Mouse (Mus musculus): ENCODE data around the gene Timp3.

The Timp3 gene

DNA sequence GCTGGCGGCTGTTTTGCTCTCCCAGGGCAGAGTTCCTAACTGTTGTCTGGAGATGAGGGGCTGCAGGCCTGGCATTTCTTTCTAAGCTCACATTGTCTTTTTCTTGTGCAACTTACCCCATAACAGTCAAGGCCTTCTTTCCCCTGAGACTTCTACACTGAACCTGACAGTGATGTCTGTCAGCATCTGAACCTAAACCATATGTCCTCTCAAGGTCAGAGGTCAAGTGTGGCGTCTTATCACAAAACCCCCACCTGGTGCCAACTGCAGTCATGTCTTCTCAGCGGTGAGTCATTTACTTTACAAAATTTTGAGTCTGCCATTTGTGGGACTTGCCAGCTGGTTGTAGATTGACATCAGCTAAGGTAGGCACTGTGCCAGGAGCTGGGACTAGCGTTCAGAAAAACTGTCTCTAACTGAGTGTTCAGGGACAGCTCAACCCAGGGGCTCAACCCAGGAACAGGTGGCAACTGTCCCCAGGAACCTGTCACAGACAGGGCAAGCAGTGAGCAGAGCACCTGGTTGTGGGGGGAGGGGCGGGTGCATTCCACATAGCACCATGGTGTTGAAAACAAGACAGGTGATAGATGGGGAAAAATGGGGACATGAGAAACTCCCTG lies 87.8 kb downstream of the Timp3 start:
- no peak for DNase-seq (ENCODE audit: low spot score)

DNA sequence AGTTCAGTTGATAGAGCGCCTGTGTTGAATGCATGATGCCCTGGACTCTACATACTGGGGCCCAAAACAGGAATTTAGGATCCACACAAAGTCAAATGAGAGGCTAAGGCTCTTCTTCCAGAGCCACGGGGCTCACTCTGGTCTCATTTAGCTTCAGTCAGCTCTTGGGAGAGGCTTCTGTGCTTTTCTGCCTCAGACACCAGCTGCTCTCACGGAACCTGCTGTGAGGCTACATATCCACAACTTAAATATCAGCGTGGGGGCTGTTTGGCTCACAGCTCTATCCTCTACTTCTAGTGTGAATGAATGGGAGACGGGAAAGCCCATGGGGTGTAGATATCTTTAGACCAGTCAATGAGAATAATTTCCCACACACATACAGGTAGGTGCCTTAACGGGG lies 88.6 kb downstream of the Timp3 start:
- no peak for DNase-seq (ENCODE audit: low spot score)

DNA sequence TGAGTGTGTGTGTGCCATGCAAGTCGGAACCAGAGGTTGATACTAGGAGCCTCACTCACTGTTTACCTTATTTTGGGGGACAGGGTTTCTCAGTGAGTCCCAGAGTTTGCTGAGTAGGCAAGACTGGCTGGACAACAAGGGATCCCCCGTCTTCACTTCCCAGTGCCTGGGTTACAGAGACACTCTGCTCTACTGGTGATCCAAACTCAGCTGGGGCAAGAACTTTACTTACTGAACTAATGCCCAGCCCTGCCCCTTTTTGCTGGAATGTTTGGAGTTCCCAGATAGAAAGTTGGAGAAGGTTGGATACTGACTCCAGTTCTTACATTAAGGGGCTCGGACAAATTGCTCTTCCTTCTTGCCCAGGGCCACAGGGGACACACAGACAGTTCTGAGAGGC lies 89.2 kb downstream of the Timp3 start:
- no peak for DNase-seq (ENCODE audit: low spot score)

DNA sequence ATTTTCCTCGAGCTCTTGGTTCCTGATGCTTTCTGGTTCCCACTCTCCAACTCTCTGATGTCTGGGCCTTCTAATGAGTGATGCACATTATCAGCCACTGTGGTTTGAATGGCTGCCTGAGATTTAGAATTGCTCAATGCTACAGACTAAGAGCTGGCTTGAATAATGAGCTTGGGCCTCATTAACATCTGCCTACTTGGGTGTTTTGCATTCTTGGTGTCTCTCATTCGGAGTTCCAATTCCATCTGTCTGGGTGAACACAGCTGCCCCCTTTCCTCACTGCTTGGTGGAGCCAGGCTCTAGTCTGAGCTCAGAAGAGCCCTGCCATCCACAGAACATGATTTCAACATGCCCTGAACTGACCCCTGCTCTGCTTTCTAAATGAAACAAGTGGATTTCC lies 89.7 kb downstream of the Timp3 start:
- DNase-seq (ENCODE audit: low spot score) = no peak

DNA sequence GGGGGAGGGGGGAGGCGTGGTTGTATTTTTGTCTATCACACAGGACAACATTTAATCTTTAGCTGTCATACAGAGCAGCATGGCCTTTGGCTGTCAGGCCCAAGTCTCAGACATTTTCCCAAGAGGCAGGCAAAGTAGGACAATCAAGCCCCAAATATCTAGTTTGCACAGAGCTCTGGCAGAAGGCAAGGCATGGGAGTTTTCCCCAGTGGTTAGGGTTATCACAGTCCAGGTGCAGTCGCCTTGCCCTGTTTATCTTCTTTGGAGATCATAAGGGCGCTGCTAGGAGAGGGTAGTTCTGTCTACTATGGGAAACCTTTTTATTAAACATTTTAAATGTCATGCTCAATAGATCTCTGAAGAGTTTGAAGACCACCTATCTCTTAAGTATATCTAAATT lies 92.2 kb downstream of the Timp3 start:
- no peak for DNase-seq (ENCODE audit: low spot score)

DNA sequence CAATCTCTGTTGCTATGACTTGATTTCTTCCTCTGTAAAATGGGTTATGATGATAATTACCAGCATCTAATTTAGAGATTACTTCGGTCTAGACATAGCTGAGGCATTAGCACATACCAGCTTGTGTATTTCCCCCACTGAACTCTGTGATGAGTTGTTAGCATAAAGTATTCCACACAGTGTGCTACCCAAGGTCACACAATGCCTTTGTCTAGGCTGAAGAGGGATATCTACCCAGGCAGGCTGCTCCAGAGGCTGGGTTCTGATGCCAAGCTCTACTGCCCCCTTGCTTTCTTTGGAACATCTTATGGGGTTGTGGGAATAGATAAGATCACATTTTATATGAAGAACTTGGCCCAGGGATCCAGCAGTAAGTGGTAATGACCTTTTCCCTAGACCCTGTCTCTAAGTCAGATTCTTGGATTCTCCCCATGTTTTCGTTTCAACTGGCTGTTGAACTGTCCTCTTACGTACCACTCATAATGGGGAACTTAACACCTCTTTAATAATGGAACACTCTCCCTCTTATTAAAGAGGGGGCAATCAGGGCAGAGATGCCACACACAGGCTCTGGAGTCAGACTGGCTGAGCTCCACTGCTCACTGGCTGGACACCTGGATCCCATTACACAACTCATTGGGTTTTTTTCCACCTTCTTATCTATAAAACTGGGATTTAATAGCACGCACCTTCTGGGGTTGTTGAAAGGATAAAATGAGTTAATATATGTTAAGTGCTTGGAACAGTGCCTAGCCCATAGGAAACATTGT lies 97.6 kb downstream of the Timp3 start:
- no peak for DNase-seq (ENCODE audit: low spot score)

DNA sequence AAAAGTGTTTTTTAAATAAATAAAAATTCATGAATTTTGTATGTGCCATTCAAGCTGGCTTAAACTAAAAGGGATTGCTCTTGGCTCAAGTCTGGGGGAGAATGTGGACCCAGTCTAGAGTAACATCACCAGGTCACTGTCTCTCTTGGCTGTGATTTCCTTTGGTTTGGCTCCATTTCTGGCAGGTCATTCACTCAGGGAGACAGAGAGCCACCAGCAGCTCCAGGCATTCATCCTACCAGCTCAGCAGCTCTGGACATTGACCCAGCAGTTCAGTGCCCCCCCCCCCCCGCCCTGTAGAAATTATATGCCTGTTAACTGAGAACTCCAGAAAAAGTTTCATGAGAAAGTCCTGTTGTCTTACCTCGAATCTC lies 98.2 kb downstream of the Timp3 start:
- no peak for DNase-seq (ENCODE audit: low spot score)
